Mouse (Mus musculus) macrophage (primary cell): ENCODE data around the gene Teddm3. TPM values are rescaled to one million over a fixed set of nuclear protein-coding genes. Genes with fewer than 3 reads are reported as not detected.

Experiments used
- polyA plus RNA-seq: library from polyadenylated mRNA; stranded (reverse); fragments of 250-400 nt; gene quantifications from 3 replicates; pipeline ENCODE4 v1.2.4, GENCODE M21; 2018; ENCODE audit warnings: inconsistent platforms

Teddm3 gene
- polyA plus RNA-seq, 1 experiment from 2014 or later, result not detected

Other genes starting within 250 kb of the Teddm3 start
- 0.20 TPM in 1 of 3 replicates, not detected in the others for gene Ephb3, start 50.8 kb upstream of the Teddm3 start, polyA plus RNA-seq